Mouse (Mus musculus) neural tube, embryonic 11.5 days (tissue): ENCODE measurements at regions not wholly inside any gene's neighbourhood (a gene's known extent, or its start where the extent isn't known, plus 50 kb on each side); places are given as distances from the start of the nearest gene placed in this dataset.

Source experiments
- ATAC-seq: fragments of 200-750 bp; cut with Nextera tagmentation; 2 replicates; pipeline ENCODE4 v1.8.0; 2017; ENCODE audit warnings: moderate number of reproducible peaks, mild to moderate bottlenecking, moderate TSS enrichment, moderate library complexity; ENCODE audit not compliant: insufficient read depth, low FRiP score, low TSS enrichment
- DNase-seq: peaks from one replicate; pipeline ENCODE4 v3.0.0-alpha.2; 2015; ENCODE audit warnings: low spot score
- H3K27ac ChIP-seq: fragments of 300-500 bp; sonication (generic); 2 replicates; pipeline ENCODE4 v1.5.1; 2014; ENCODE audit warnings: low read depth, mild to moderate bottlenecking, low read length
- H3K27me3 ChIP-seq: fragments of 300-500 bp; sonication (generic); 2 replicates; pipeline ENCODE4 v1.6.1; 2014; ENCODE audit warnings: mild to moderate bottlenecking, low read length, mixed read lengths; ENCODE audit not compliant: control insufficient read depth, insufficient read depth
- H3K36me3 ChIP-seq: fragments of 300-500 bp; sonication (generic); 2 replicates; pipeline ENCODE4 v1.6.1; 2014; ENCODE audit warnings: mild to moderate bottlenecking, low read length, moderate library complexity, mixed read lengths; ENCODE audit not compliant: control insufficient read depth, insufficient read depth
- H3K4me1 ChIP-seq: fragments of 300-500 bp; sonication (generic); 2 replicates; pipeline ENCODE4 v1.6.1; 2014; ENCODE audit warnings: low read length, mixed read lengths; ENCODE audit not compliant: control insufficient read depth, insufficient read depth
- H3K4me2 ChIP-seq: fragments of 300-500 bp; sonication (generic); 2 replicates; pipeline ENCODE4 v1.6.1; 2014; ENCODE audit warnings: low read depth, mild to moderate bottlenecking, moderate library complexity
- H3K4me3 ChIP-seq: fragments of 300-500 bp; sonication (generic); 2 replicates; pipeline ENCODE4 v1.5.1; 2014; ENCODE audit warnings: low read depth, low read length
- H3K9ac ChIP-seq: fragments of 300-500 bp; sonication (generic); 2 replicates; pipeline ENCODE4 v1.6.1; 2014; ENCODE audit warnings: mild to moderate bottlenecking, low read length
- H3K9me3 ChIP-seq: fragments of 300-500 bp; sonication (generic); 2 replicates; pipeline ENCODE4 v1.6.1; 2016; ENCODE audit warnings: low read length; ENCODE audit not compliant: control insufficient read depth
- WGBS: fragments of 180-500 bp; shearing (Covaris S2); extraction: QIAGEN DNeasy Blood & Tissue Kit; methylation state at CpG from one replicate; pipeline ENCODE4 v1.1.7; 2014; 5-methylcytosine and 5-hydroxymethylcytosine counted together

DNA sequence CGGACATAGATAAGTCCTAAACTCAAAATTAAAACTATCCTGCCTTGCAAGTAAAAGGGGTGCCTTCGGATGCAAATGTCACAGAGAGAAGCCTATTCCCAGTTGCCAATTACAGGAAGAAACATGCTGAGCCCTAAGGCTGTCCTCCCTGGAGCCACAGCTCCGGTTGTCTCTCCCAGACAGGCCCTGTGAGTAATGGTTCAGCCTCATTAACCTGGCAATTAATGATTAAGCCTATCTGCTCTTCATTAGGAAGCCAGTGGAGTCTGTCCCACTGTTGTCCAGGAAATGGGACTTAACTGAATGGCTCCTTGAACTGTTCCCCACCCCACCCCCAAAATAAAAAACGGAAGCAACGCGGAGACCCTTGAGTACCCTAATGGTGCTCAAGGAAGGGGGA is 207.7 kb downstream of the Sec23a start:
- no peak overlapping the region for H3K9ac ChIP-seq
- no peaks in the 10 kb centered on the region for H3K27me3 ChIP-seq
- H3K4me2 ChIP-seq = no peak overlapping the region
- WGBS = 46% methylated on average over 6 of the region's 6 CpGs
- DNase-seq = no peak
- H3K9me3 ChIP-seq = no peaks in the 10 kb centered on the region
- H3K27ac ChIP-seq = no peak overlapping the region
- H3K36me3 ChIP-seq = no peaks in the 10 kb centered on the region
- ATAC-seq = no peak
- no peak overlapping the region for H3K4me3 ChIP-seq
- no peaks in the 10 kb centered on the region for H3K4me1 ChIP-seq

DNA sequence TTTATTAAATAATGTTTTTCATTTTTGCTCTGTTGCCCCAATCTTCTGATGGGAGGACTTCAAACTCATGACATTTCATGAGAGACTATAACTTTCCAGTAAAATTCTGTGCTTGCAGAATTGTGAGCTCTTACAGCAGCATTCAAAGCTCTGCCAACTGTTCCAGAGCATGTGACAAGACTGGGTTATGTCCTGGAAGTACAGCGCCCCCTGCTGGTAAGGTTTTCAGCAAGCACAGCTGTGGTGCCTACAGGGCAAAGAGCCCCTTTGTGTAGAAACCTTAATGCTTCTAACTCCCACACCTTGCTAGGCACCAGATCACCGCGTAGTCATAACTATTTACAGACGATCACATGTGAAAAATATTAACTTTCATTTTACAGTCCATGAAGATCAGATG is 209.4 kb downstream of the Sec23a start:
- H3K4me3 ChIP-seq = no peak overlapping the region
- DNase-seq (peak; percentile 84), ATAC-seq (peak; percentile 74)
- no peaks in the 10 kb centered on the region for H3K27me3 ChIP-seq
- H3K4me1 ChIP-seq = no peaks in the 10 kb centered on the region
- H3K9ac ChIP-seq = no peak overlapping the region
- no peaks in the 10 kb centered on the region for H3K9me3 ChIP-seq
- H3K27ac ChIP-seq = no peak overlapping the region
- WGBS = 44% methylated on average over 4 of the region's 4 CpGs
- no peaks in the 10 kb centered on the region for H3K36me3 ChIP-seq
- no peak overlapping the region for H3K4me2 ChIP-seq
